Mouse (Mus musculus): Measurements from ENCODE around the gene Hsd3b1. TPM values are rescaled to one million over a fixed set of nuclear protein-coding genes. Genes with fewer than 3 reads are reported as not detected.
"Not testable (repeated sequence)": the region's sequence is repeated elsewhere in the genome, so short reads cannot be mapped to it uniquely, and the experiment has no call there.

The Hsd3b1 gene
- total RNA-seq, 2 experiments from 2014 or later, result not detected

GRCm38 (mm10) chr3:98812653-98813052, 46.9 kb downstream of the Hsd3b1 start:
- DNase-seq (ENCODE audit: extremely low spot score in 1 of 2, low spot score in 2 of 2); intact Hi-C loops (cut with DNase I): not testable (repeated sequence)

- intact Hi-C loops (cut with DNase I); DNase-seq (ENCODE audit: extremely low spot score in 1 of 2, low spot score in 2 of 2): not testable (repeated sequence)
These were observed 54.6 kb downstream of the Hsd3b1 start for GRCm38 (mm10) chr3:98805032-98805431.

Other genes starting within 250 kb of the Hsd3b1 start
- not detected for gene Hsd3b5, start 229.5 kb downstream of the Hsd3b1 start, total RNA-seq (2021)
- under 1 TPM; 0.08 to 0.11 TPM for gene Hsd3b2, start 135.3 kb downstream of the Hsd3b1 start, total RNA-seq (2021)
- gene Hsd3b3, start 96.7 kb downstream of the Hsd3b1 start, total RNA-seq (2021), result not detected
- gene Hsd3b6, start 45.4 kb downstream of the Hsd3b1 start, total RNA-seq (2021), result not detected
- not detected for gene Hao2, start 33.4 kb upstream of the Hsd3b1 start, total RNA-seq (2021)

Data from left cerebral cortex, postnatal 10 days (tissue).